Mouse (Mus musculus): ENCODE measurements at regions not wholly inside any gene's neighbourhood (a gene's known extent, or its start where the extent isn't known, plus 50 kb on each side); places are given as distances from the start of the nearest gene placed in this dataset.

- H3K36me3 ChIP-seq (replicated peaks; ENCODE audit: control insufficient read depth, insufficient read depth, low read depth, low read length) = no peaks in the 10 kb centered on the region
- H3K4me2 ChIP-seq (ENCODE audit: low read depth, low read length) = no peak overlapping the region
- no peak overlapping the region for H3K9ac ChIP-seq (replicated peaks; ENCODE audit: low read length)
- DNase-seq (ENCODE audit: low spot score) = no peak
- no peaks in the 10 kb centered on the region for H3K27me3 ChIP-seq (ENCODE audit: control insufficient read depth, insufficient read depth, low read length)
- H3K4me3 ChIP-seq (ENCODE audit: low read depth, low read length) = no peak overlapping the region
- no peak for ATAC-seq (replicated peaks; ENCODE audit: insufficient number of reproducible peaks, low FRiP score, low TSS enrichment, low read depth)
- H3K9me3 ChIP-seq (replicated peaks; ENCODE audit: control insufficient read depth, low read length) = no peaks in the 10 kb centered on the region
- no peaks in the 10 kb centered on the region for H3K4me1 ChIP-seq (ENCODE audit: control insufficient read depth, insufficient read depth, low read length)
- WGBS = 81% methylated on average over 4 of the region's 4 CpGs
- H3K27ac ChIP-seq (replicated peaks; ENCODE audit: low read depth, low read length) = no peak overlapping the region
Observed at GRCm38 (mm10) chr12:110200887-110201286, 78.0 kb upstream of the Dio3 start.

- Histone ChIP-seq H3K27me3 (ENCODE audit: control insufficient read depth, insufficient read depth, low read length) (no peaks in the 10 kb centered on the region), H3K9me3 (replicated peaks; ENCODE audit: control insufficient read depth, low read length) (no peaks in the 10 kb centered on the region), H3K4me1 (ENCODE audit: control insufficient read depth, insufficient read depth, low read length) (peaks cover 7% of the 10 kb centered on the region; the same call in 1 of the 2 replicates), H3K9ac (replicated peaks; ENCODE audit: low read length) (no peak overlapping the region), H3K4me3 (ENCODE audit: low read depth, low read length) (no peak overlapping the region), H3K4me2 (ENCODE audit: low read depth, low read length) (no peak overlapping the region), H3K36me3 (replicated peaks; ENCODE audit: control insufficient read depth, insufficient read depth, low read depth, low read length) (no peaks in the 10 kb centered on the region), H3K27ac (replicated peaks; ENCODE audit: low read depth, low read length) (no peak overlapping the region)
- DNase-seq (ENCODE audit: low spot score) (no peak), ATAC-seq (replicated peaks; ENCODE audit: insufficient number of reproducible peaks, low FRiP score, low TSS enrichment, low read depth) (no peak)
- 75% methylated on average over 13 of the region's 13 CpGs for WGBS
Observed at GRCm38 (mm10) chr12:110203271-110204014, 75.4 kb upstream of the Dio3 start.

DNA sequence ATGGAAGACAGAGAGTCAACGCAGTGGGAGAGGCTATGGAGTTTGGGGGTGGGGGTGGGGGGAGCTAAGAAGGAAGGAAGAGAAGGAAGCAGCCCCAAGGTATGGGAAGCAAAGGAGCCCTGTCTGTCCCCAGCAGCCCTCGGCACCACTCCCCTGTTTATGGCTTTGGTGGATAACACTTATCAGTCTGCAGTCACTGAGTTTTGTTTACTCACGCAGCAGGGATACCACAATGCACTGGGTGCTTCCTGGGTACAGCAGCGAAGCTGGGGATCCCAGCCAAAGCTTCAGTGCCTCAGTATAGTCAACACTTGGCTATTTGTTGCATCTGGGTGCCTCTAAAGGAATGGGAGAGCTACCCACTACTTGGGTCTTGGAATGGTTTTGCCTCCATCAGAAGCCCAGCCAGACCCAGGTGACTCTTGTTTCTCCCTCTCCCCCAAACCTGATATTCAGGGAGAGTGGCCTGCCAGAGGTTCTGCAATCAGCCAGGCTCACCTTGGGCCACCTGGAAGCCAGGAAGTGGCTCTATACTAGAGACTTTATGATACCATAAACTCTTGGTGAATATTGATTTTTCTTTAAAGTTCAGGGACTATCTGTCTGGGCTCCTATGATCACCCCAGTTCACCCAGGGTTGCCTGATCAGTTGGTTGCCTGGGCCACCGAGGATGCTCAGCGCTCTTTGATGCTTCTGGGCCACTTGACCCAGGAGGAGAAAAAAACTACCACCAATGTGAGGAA lies 74.5 kb upstream of the Dio3 start:
- H3K36me3 ChIP-seq (replicated peaks; ENCODE audit: control insufficient read depth, insufficient read depth, low read depth, low read length) = no peaks in the 10 kb centered on the region
- no peak overlapping the region for H3K4me2 ChIP-seq (ENCODE audit: low read depth, low read length)
- no peak overlapping the region for H3K27ac ChIP-seq (replicated peaks; ENCODE audit: low read depth, low read length)
- ATAC-seq (replicated peaks; ENCODE audit: insufficient number of reproducible peaks, low FRiP score, low TSS enrichment, low read depth) (no peak), DNase-seq (ENCODE audit: low spot score) (no peak)
- H3K4me3 ChIP-seq (ENCODE audit: low read depth, low read length) = no peak overlapping the region
- peaks cover 7% of the 10 kb centered on the region; the same call in 1 of the 2 replicates for H3K4me1 ChIP-seq (ENCODE audit: control insufficient read depth, insufficient read depth, low read length)
- WGBS = 68% methylated on average over 6 of the region's 6 CpGs
- H3K9ac ChIP-seq (replicated peaks; ENCODE audit: low read length) = no peak overlapping the region
- H3K27me3 ChIP-seq (ENCODE audit: control insufficient read depth, insufficient read depth, low read length) = no peaks in the 10 kb centered on the region
- H3K9me3 ChIP-seq (replicated peaks; ENCODE audit: control insufficient read depth, low read length) = no peaks in the 10 kb centered on the region

DNA sequence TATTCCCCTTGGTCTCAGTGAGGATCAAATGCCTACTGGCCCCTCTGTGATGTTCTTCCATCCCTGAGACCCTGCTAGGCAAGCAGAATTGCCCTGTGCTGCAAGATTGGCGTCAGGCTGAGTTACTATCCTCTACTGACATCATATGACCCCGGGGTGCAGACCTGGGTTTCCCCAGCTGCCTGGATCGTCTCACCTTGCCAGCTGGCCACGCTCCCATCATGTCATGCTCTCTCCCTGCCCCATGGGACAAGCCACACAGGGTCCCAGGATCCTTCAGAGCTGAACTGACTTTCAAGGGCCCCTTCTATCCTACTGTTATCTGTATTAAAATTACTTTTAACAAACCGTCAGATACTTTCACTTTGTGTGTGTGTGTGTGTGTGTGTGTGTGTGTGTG lies 72.6 kb upstream of the Dio3 start:
- Histone ChIP-seq H3K9me3 (replicated peaks; ENCODE audit: control insufficient read depth, low read length) (no peaks in the 10 kb centered on the region), H3K4me3 (ENCODE audit: low read depth, low read length) (no peak overlapping the region), H3K36me3 (replicated peaks; ENCODE audit: control insufficient read depth, insufficient read depth, low read depth, low read length) (no peaks in the 10 kb centered on the region), H3K27ac (replicated peaks; ENCODE audit: low read depth, low read length) (no peak overlapping the region), H3K9ac (replicated peaks; ENCODE audit: low read length) (no peak overlapping the region), H3K4me2 (ENCODE audit: low read depth, low read length) (no peak overlapping the region), H3K4me1 (ENCODE audit: control insufficient read depth, insufficient read depth, low read length) (peaks cover 7% of the 10 kb centered on the region; the same call in 1 of the 2 replicates), H3K27me3 (ENCODE audit: control insufficient read depth, insufficient read depth, low read length) (no peaks in the 10 kb centered on the region)
- DNase-seq (ENCODE audit: low spot score) (no peak), ATAC-seq (replicated peaks; ENCODE audit: insufficient number of reproducible peaks, low FRiP score, low TSS enrichment, low read depth) (no peak)
- 56% methylated on average over 5 of the region's 5 CpGs for WGBS

- Histone ChIP-seq H3K4me2 (ENCODE audit: low read depth, low read length) (no peak overlapping the region), H3K9ac (replicated peaks; ENCODE audit: low read length) (no peak overlapping the region), H3K36me3 (replicated peaks; ENCODE audit: control insufficient read depth, insufficient read depth, low read depth, low read length) (no peaks in the 10 kb centered on the region), H3K4me3 (ENCODE audit: low read depth, low read length) (no peak overlapping the region), H3K4me1 (ENCODE audit: control insufficient read depth, insufficient read depth, low read length) (peaks cover 7% of the 10 kb centered on the region; the same call in 1 of the 2 replicates), H3K27ac (replicated peaks; ENCODE audit: low read depth, low read length) (no peak overlapping the region), H3K9me3 (replicated peaks; ENCODE audit: control insufficient read depth, low read length) (no peaks in the 10 kb centered on the region), H3K27me3 (ENCODE audit: control insufficient read depth, insufficient read depth, low read length) (no peaks in the 10 kb centered on the region)
- 11% methylated on average over 6 of the region's 6 CpGs for WGBS
- no peak for DNase-seq (ENCODE audit: low spot score)
- peak; percentile 27; the same call in 1 of the 2 replicates for ATAC-seq (replicated peaks; ENCODE audit: insufficient number of reproducible peaks, low FRiP score, low TSS enrichment, low read depth)
Observed at GRCm38 (mm10) chr12:110206812-110207211, 72.1 kb upstream of the Dio3 start.

GRCm38 (mm10) chr12:110207246-110207852 lies 71.5 kb upstream of the Dio3 start:
- DNase-seq (ENCODE audit: low spot score) = no peak
- H3K27me3 ChIP-seq (ENCODE audit: control insufficient read depth, insufficient read depth, low read length) = no peaks in the 10 kb centered on the region
- H3K4me2 ChIP-seq (ENCODE audit: low read depth, low read length) = no peak overlapping the region
- ATAC-seq (replicated peaks; ENCODE audit: insufficient number of reproducible peaks, low FRiP score, low TSS enrichment, low read depth) = peak; percentile 46; the same call in 1 of the 2 replicates
- H3K9ac ChIP-seq (replicated peaks; ENCODE audit: low read length) = no peak overlapping the region
- H3K4me1 ChIP-seq (ENCODE audit: control insufficient read depth, insufficient read depth, low read length) = peaks cover 7% of the 10 kb centered on the region; the same call in 1 of the 2 replicates
- no peak overlapping the region for H3K4me3 ChIP-seq (ENCODE audit: low read depth, low read length)
- no peak overlapping the region for H3K27ac ChIP-seq (replicated peaks; ENCODE audit: low read depth, low read length)
- 23% methylated on average over 9 of the region's 9 CpGs for WGBS
- no peaks in the 10 kb centered on the region for H3K9me3 ChIP-seq (replicated peaks; ENCODE audit: control insufficient read depth, low read length)
- H3K36me3 ChIP-seq (replicated peaks; ENCODE audit: control insufficient read depth, insufficient read depth, low read depth, low read length) = no peaks in the 10 kb centered on the region

DNA sequence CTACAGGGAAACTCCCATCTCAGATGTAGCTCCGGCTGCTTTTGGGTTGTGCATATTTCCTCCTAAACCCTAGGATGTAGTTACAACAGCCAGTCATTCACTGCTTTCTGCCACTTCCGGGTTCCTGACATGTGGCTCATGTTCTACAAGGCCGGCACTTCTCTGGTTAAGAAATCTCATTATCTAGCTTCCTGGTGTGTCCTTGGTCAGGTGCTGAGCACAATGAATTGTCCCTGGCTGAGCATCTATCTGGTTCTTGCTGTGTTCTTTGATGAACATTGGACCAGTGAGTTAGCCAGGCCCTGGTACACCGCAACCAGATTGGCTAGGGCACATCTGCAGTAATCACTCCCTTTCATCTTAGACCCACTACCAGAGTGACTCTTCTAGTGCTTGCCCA lies 66.2 kb upstream of the Dio3 start:
- Histone ChIP-seq H3K4me1 (ENCODE audit: control insufficient read depth, insufficient read depth, low read length) (peaks cover under 1% of the 10 kb centered on the region; the same call in 1 of the 2 replicates), H3K27me3 (ENCODE audit: control insufficient read depth, insufficient read depth, low read length) (no peaks in the 10 kb centered on the region), H3K9me3 (replicated peaks; ENCODE audit: control insufficient read depth, low read length) (no peaks in the 10 kb centered on the region), H3K4me3 (ENCODE audit: low read depth, low read length) (no peak overlapping the region), H3K9ac (replicated peaks; ENCODE audit: low read length) (no peak overlapping the region), H3K4me2 (ENCODE audit: low read depth, low read length) (no peak overlapping the region), H3K27ac (replicated peaks; ENCODE audit: low read depth, low read length) (no peak overlapping the region), H3K36me3 (replicated peaks; ENCODE audit: control insufficient read depth, insufficient read depth, low read depth, low read length) (no peaks in the 10 kb centered on the region)
- ATAC-seq (replicated peaks; ENCODE audit: insufficient number of reproducible peaks, low FRiP score, low TSS enrichment, low read depth) (no peak), DNase-seq (ENCODE audit: low spot score) (no peak)
- WGBS = 77% methylated on average over 4 of the region's 4 CpGs

DNA sequence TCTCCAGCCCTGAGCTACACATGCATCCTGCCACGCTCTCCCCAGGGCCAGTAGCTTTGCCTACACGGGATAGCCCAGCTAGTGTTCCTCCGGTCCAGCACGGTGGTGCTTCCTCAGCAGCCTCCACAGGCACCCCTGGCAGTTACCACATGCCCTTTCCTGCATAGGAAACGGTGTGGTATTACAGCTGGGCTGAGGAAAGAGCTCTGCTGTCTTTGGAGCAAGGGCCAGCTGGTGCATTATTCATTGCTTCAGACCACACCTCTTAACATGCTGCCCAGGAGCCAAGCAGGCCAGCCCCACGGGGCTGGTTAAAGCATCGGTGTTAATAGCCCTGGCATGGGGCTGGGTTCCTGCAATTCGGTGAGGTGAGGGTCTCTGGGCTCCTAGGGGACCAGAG lies 64.0 kb upstream of the Dio3 start:
- Histone ChIP-seq H3K4me1 (ENCODE audit: control insufficient read depth, insufficient read depth, low read length) (no peaks in the 10 kb centered on the region), H3K9me3 (replicated peaks; ENCODE audit: control insufficient read depth, low read length) (no peaks in the 10 kb centered on the region), H3K4me3 (ENCODE audit: low read depth, low read length) (no peak overlapping the region), H3K9ac (replicated peaks; ENCODE audit: low read length) (0 out of 2 replicates have a peak overlapping the region, but pooled peaks have one; percentile 9), H3K27me3 (ENCODE audit: control insufficient read depth, insufficient read depth, low read length) (no peaks in the 10 kb centered on the region), H3K4me2 (ENCODE audit: low read depth, low read length) (no peak overlapping the region), H3K27ac (replicated peaks; ENCODE audit: low read depth, low read length) (no peak overlapping the region), H3K36me3 (replicated peaks; ENCODE audit: control insufficient read depth, insufficient read depth, low read depth, low read length) (no peaks in the 10 kb centered on the region)
- WGBS = 34% methylated on average over 8 of the region's 8 CpGs
- DNase-seq (ENCODE audit: low spot score) = no peak
- ATAC-seq (replicated peaks; ENCODE audit: insufficient number of reproducible peaks, low FRiP score, low TSS enrichment, low read depth) = no peak
